Mouse (Mus musculus): Measurements from ENCODE around the gene Gm29735.

- TF ChIP-seq CTCF (IDR thresholded peaks at IDR 0.05; ENCODE audit: low read depth): no peak
- TF ChIP-seq EP300 (IDR thresholded peaks at IDR 0.05; ENCODE audit: low read depth): no peak
Measured at GRCm38 (mm10) chr7:142188156-142188555, 31.2 kb upstream of the Gm29735 start.
